Mouse (Mus musculus): Measurements from ENCODE around the gene Apba2.
A peak's percentile ranks its signal among the peaks of the same experiment; 100 is the strongest.

The Apba2 gene

GRCm38 (mm10) chr7:64531297-64531696 lies 29.8 kb downstream of the Apba2 start:
- DNase-seq = peak; percentile 46

GRCm38 (mm10) chr7:64533374-64533773 lies 31.9 kb downstream of the Apba2 start:
- DNase-seq = no peak

GRCm38 (mm10) chr7:64535269-64535668 lies 33.8 kb downstream of the Apba2 start:
- no peak for DNase-seq

- no peak for DNase-seq
These were observed 38.1 kb downstream of the Apba2 start for GRCm38 (mm10) chr7:64539450-64540148.

GRCm38 (mm10) chr7:64546801-64547200 lies 45.3 kb downstream of the Apba2 start:
- peak; percentile 66 for DNase-seq

GRCm38 (mm10) chr7:64550856-64551255 lies 49.4 kb downstream of the Apba2 start:
- DNase-seq = no peak

GRCm38 (mm10) chr7:64552523-64553190 lies 51.2 kb downstream of the Apba2 start:
- DNase-seq = no peak

GRCm38 (mm10) chr7:64561711-64562498 lies 60.4 kb downstream of the Apba2 start:
- DNase-seq = peak; percentile 73

GRCm38 (mm10) chr7:64564891-64565571 lies 63.5 kb downstream of the Apba2 start:
- DNase-seq = peak; percentile 83

- peak; percentile 64 for DNase-seq
These were observed 65.1 kb downstream of the Apba2 start for GRCm38 (mm10) chr7:64566371-64567243.

GRCm38 (mm10) chr7:64568722-64569121 lies 67.2 kb downstream of the Apba2 start:
- no peak for DNase-seq

GRCm38 (mm10) chr7:64569676-64570075 lies 68.2 kb downstream of the Apba2 start:
- peak; percentile 53 for DNase-seq

GRCm38 (mm10) chr7:64570914-64571313 lies 69.4 kb downstream of the Apba2 start:
- no peak for DNase-seq

- DNase-seq = peak; percentile 49
These were observed 72.6 kb downstream of the Apba2 start for GRCm38 (mm10) chr7:64574144-64574543.

GRCm38 (mm10) chr7:64576519-64576951 lies 75.0 kb downstream of the Apba2 start:
- peak; percentile 79 for DNase-seq

- DNase-seq = no peak
These were observed 76.7 kb downstream of the Apba2 start for GRCm38 (mm10) chr7:64578176-64578575.

GRCm38 (mm10) chr7:64579887-64580286 lies 78.4 kb downstream of the Apba2 start:
- DNase-seq = no peak

GRCm38 (mm10) chr7:64580293-64580692 lies 78.8 kb downstream of the Apba2 start:
- DNase-seq = peak; percentile 46

GRCm38 (mm10) chr7:64582358-64582757 lies 80.9 kb downstream of the Apba2 start:
- DNase-seq = no peak

- peak; percentile 84 for DNase-seq
These were observed 82.2 kb downstream of the Apba2 start for GRCm38 (mm10) chr7:64583670-64584121.

- DNase-seq = peak; percentile 62
These were observed 84.6 kb downstream of the Apba2 start for GRCm38 (mm10) chr7:64586133-64586532.

GRCm38 (mm10) chr7:64586571-64586970 lies 85.1 kb downstream of the Apba2 start:
- DNase-seq = no peak
